Mouse (Mus musculus): ENCODE data around the gene Tspan5. TPM values are rescaled to one million over a fixed set of nuclear protein-coding genes. Genes with fewer than 3 reads are reported as not detected.

Gene Tspan5
- polyA plus RNA-seq (2017; shearing (Covaris generic)): 3.3 TPM

DNA sequence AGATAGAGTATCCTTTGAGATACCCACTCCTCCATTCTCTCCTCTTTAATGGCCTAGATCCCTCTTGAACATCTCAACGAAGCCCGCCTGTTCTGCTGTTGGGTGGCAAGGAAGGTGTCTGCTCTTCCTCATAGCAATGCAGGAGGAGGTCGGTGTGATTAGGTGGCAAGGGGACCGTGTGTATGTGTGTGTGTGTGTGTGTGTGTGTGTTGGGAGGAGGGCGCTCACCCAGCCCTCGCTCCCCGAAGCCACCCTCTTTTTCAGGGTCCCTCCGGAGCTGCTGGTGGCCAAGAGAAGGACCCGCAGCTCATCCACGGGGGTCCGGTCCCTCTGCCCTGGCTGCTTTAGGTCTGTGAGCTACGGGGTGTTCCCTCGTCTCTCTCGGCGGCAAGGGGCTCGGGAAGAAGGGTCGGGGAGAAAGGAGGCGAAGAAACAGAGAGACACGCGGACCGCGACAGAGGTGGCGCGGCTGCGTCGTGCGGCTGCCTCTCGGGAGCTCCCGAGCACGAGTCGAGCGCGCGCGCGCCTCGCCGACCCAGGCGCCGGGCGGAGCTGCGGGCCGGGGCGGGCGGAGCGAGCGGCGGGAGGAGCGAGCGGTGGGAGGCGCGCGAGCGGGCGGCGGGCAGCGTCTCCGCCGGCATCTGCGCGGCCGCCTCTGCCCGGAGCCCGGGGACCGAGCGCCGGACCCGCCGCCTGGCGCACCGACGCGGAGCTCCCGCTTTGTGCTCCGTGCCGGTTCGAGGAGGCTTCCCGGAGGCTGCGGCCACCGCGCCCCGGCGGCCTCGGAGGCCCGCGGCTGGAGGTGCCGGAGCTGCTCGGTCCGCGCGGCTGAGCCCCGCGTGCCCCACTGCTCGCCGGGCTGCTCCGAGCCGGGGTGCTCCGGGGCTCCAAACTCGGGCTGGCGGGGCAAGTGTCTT lies at the start of gene Tspan5:
Tspan5 (plus strand) TSS at position 547 of the 917 bp plus-strand sequence.

Other genes starting within 250 kb of the Tspan5 start
- gene Eif4e, start 216.0 kb upstream of the Tspan5 start, polyA plus RNA-seq (2017; shearing (Covaris generic)): 233 TPM

Measured in activated CD4-positive, CD25-positive, alpha-beta regulatory T cell, adult 9 weeks (primary cell).